Mouse (Mus musculus) forebrain, embryonic 15.5 days (tissue): ENCODE results near the gene Tmem192. TPM values are rescaled to one million over a fixed set of nuclear protein-coding genes. Genes with fewer than 3 reads are reported as not detected.
"Not testable (repeated sequence)": the region's sequence is repeated elsewhere in the genome, so short reads cannot be mapped to it uniquely, and the experiment has no call there.

Experiments used
- ATAC-seq: fragments of 200-750 bp; cut with Nextera tagmentation; replicated peaks from 2 replicates; pipeline ENCODE4 v1.8.0; 2017; ENCODE audit warnings: mild to moderate bottlenecking, moderate TSS enrichment, moderate library complexity
- H3K27ac ChIP-seq: fragments of 300-500 bp; sonication (generic); replicated peaks from 2 replicates; pipeline ENCODE4 v1.5.1; 2015; ENCODE audit warnings: mild to moderate bottlenecking, inconsistent platforms
- H3K27me3 ChIP-seq: fragments of 300-500 bp; sonication (generic); 2 replicates; pipeline ENCODE4 v1.6.1; 2015; ENCODE audit warnings: inconsistent platforms
- H3K36me3 ChIP-seq: fragments of 300-500 bp; sonication (generic); 2 replicates; pipeline ENCODE4 v1.6.1; 2015; ENCODE audit warnings: mild to moderate bottlenecking, inconsistent platforms
- H3K4me1 ChIP-seq: fragments of 300-500 bp; sonication (generic); 2 replicates; pipeline ENCODE4 v1.6.1; 2015; ENCODE audit warnings: inconsistent platforms
- H3K4me2 ChIP-seq: fragments of 300-500 bp; sonication (generic); replicated peaks from 2 replicates; pipeline ENCODE4 v1.6.1; 2015; ENCODE audit warnings: mild to moderate bottlenecking, inconsistent platforms
- H3K4me3 ChIP-seq: fragments of 300-500 bp; sonication (generic); 2 replicates; pipeline ENCODE4 v1.5.1; 2015; ENCODE audit warnings: mild to moderate bottlenecking, inconsistent platforms
- H3K9ac ChIP-seq: fragments of 300-500 bp; sonication (generic); replicated peaks from 2 replicates; pipeline ENCODE4 v1.6.1; 2015; ENCODE audit warnings: mild to moderate bottlenecking, inconsistent platforms
- H3K9me3 ChIP-seq: fragments of 300-500 bp; sonication (generic); 2 replicates; pipeline ENCODE4 v1.6.1; 2016; ENCODE audit warnings: inconsistent platforms
- WGBS: fragments of 180-500 bp; shearing (Covaris S2); methylation state at CpG from one replicate; pipeline ENCODE4 v1.1.7; 2015; ENCODE audit warnings: mixed read lengths; 5-methylcytosine and 5-hydroxymethylcytosine counted together
- polyA plus RNA-seq: library from polyadenylated mRNA; unstranded; fragments of >200 nt; fragmentation: Nextera tagmentation; extraction: Ambion mirVana; gene quantifications from 2 replicates; pipeline ENCODE4 v1.2.1, GENCODE M21; 2015

The Tmem192 gene
- polyA plus RNA-seq, 1 experiment from 2014 or later, result 20.7 TPM

GRCm38 (mm10) chr8:64987731-64988130, 40.7 kb downstream of the Tmem192 start, which contains the start of gene Trim75:
Trim75 (minus strand) TSS chr8:64987831.
- 89% methylated on average over 4 of the region's 4 CpGs for WGBS

GRCm38 (mm10) chr8:64998806-64999365, 51.9 kb downstream of the Tmem192 start:
- Histone ChIP-seq H3K36me3 (no peaks in the 10 kb centered on the region), H3K27me3 (no peaks in the 10 kb centered on the region), H3K4me2 (no peak overlapping the region), H3K9me3 (no peaks in the 10 kb centered on the region), H3K9ac (no peak overlapping the region), H3K4me3 (no peak overlapping the region), H3K4me1 (no peaks in the 10 kb centered on the region), H3K27ac (no peak overlapping the region)
- 84% methylated on average over 4 of the region's 4 CpGs for WGBS
- ATAC-seq, result no peak

More at GRCm38 (mm10) chr8:64987731-64988130, 40.7 kb downstream of the Tmem192 start, which contains the start of gene Trim75:
- H3K9ac ChIP-seq, result no peak within 1 kb of the TSS
- H3K27me3 ChIP-seq, result no peaks in the 10 kb centered on the region
- no peak within 1 kb of the TSS for H3K4me3 ChIP-seq
- H3K4me2 ChIP-seq, result no peak within 1 kb of the TSS
- no peaks in the 10 kb centered on the region for H3K36me3 ChIP-seq
- ATAC-seq, result no peak
- no peaks in the 10 kb centered on the region for H3K9me3 ChIP-seq
- no peaks in the 10 kb centered on the region for H3K4me1 ChIP-seq
- H3K27ac ChIP-seq, result no peak within 1 kb of the TSS

GRCm38 (mm10) chr8:65007616-65008015, 60.6 kb downstream of the Tmem192 start:
- H3K27ac ChIP-seq, result not testable (repeated sequence)

GRCm38 (mm10) chr8:65018423-65018822, 71.4 kb downstream of the Tmem192 start, which contains the start of the genes Trim61 and Trim60:
Trim61 (minus strand) TSS chr8:65018523.
Trim60 (minus strand) TSS chr8:65018584.
- Histone ChIP-seq H3K9ac (no peak within 1 kb of the TSS), H3K4me3 (no peak within 1 kb of the TSS), H3K9me3 (no peaks in the 10 kb centered on the region), H3K36me3 (no peaks in the 10 kb centered on the region), H3K4me1 (no peaks in the 10 kb centered on the region), H3K27ac (no peak within 1 kb of the TSS), H3K4me2 (no peak within 1 kb of the TSS), H3K27me3 (no peaks in the 10 kb centered on the region)
- 85% methylated on average over 8 of the region's 8 CpGs for WGBS
- no peak for ATAC-seq

More at GRCm38 (mm10) chr8:65007616-65008015, 60.6 kb downstream of the Tmem192 start:
- H3K4me1 ChIP-seq, H3K4me3 ChIP-seq, H3K4me2 ChIP-seq, H3K36me3 ChIP-seq, H3K27me3 ChIP-seq, ATAC-seq, H3K9ac ChIP-seq, H3K9me3 ChIP-seq: not testable (repeated sequence)
- WGBS, result 81% methylated on average over 6 of the region's 6 CpGs

Other genes with a start within 250 kb of the Tmem192 start
- gene Msmo1, start 213.4 kb upstream of the Tmem192 start, polyA plus RNA-seq, result 130 and 142 TPM in 2 replicates
- gene Klhl2, start 97.2 kb upstream of the Tmem192 start, polyA plus RNA-seq, result 41.7 and 42.3 TPM in 2 replicates
- 0.08 TPM in 1 of 2 replicates, not detected in the other for gene Trim75, start 40.6 kb downstream of the Tmem192 start, polyA plus RNA-seq
- gene Trim61, start 71.3 kb downstream of the Tmem192 start, polyA plus RNA-seq, result not detected in 2 replicates
- gene Trim60, start 71.4 kb downstream of the Tmem192 start, polyA plus RNA-seq, result not detected in 2 replicates
- gene Apela, start 90.2 kb downstream of the Tmem192 start, polyA plus RNA-seq, result 0.49 and 1.3 TPM in 2 replicates
- not detected in 2 replicates for gene Gm10663, start 127.8 kb downstream of the Tmem192 start, polyA plus RNA-seq
- gene BC030870, start 182.4 kb downstream of the Tmem192 start, polyA plus RNA-seq, result not detected in 2 replicates